Mouse (Mus musculus): ENCODE measurements around the gene Slc1a2. TPM values are rescaled to one million over a fixed set of nuclear protein-coding genes. Genes with fewer than 3 reads are reported as not detected.

Gene Slc1a2
- 9.6 and 11.0 TPM in 2 replicates for polyA plus RNA-seq (2015; fragmentation: Nextera tagmentation; extraction: Ambion mirVana)

GRCm38 (mm10) chr2:102658163-102658660, at the start of gene Slc1a2:
Gene Slc1a2 (plus strand): TSS chr2:102658659.
- peak within 1 kb of the TSS; percentile 84 for H3K9ac ChIP-seq (replicated peaks; ENCODE audit: low read depth, low read length)
- H3K4me3 ChIP-seq (replicated peaks; ENCODE audit: low read length): peak within 1 kb of the TSS; percentile 80
- ATAC-seq: peak; percentile 19
- peaks cover 46% of the 10 kb centered on the region for H3K4me1 ChIP-seq (replicated peaks; ENCODE audit: control insufficient read depth, insufficient read depth, low read length)
- H3K4me2 ChIP-seq (ENCODE audit: low read length): peak within 1 kb of the TSS; percentile 94
- H3K27ac ChIP-seq (ENCODE audit: low read length): peak within 1 kb of the TSS; percentile 82
- no peaks in the 10 kb centered on the region for H3K9me3 ChIP-seq (ENCODE audit: control insufficient read depth, low read length)
- WGBS: 1% methylated on average over 20 of the region's 20 CpGs
- 0 out of 2 replicates have a peak, but pooled peaks cover 4% of the 10 kb centered on the region for H3K27me3 ChIP-seq (replicated peaks; ENCODE audit: control insufficient read depth, insufficient read depth, low read length)
- H3K36me3 ChIP-seq (ENCODE audit: control insufficient read depth, insufficient read depth): no peaks in the 10 kb centered on the region

DNA sequence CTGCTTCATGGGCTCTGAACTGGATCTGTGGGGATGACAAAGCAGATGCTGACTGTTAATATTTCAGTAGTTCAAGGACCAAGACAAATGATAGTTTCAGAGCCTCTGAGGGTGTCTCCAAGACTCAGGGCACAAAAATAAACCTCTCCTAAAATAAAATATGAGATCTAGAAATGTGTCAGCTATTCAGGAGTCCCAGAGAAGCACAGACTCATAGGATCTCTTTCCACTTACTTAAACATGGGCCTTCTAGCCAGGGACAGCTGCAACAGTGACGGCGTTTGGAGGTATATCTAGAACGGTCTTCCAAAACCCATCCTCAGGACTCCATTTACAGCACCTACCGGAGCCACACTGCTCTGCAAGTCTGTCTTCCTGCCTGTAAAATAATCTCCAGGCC, 48.0 kb upstream of the Slc1a2 start:
- H3K4me3 ChIP-seq (replicated peaks; ENCODE audit: low read length): no peak overlapping the region
- no peak for ATAC-seq
- no peak overlapping the region for H3K27ac ChIP-seq (ENCODE audit: low read length)
- H3K36me3 ChIP-seq (ENCODE audit: control insufficient read depth, insufficient read depth): no peaks in the 10 kb centered on the region
- no peaks in the 10 kb centered on the region for H3K9me3 ChIP-seq (ENCODE audit: control insufficient read depth, low read length)
- H3K4me2 ChIP-seq (ENCODE audit: low read length): no peak overlapping the region
- H3K9ac ChIP-seq (replicated peaks; ENCODE audit: low read depth, low read length): no peak overlapping the region
- no peaks in the 10 kb centered on the region for H3K27me3 ChIP-seq (replicated peaks; ENCODE audit: control insufficient read depth, insufficient read depth, low read length)
- WGBS: 96% methylated on average over 4 of the region's 4 CpGs
- no peaks in the 10 kb centered on the region for H3K4me1 ChIP-seq (replicated peaks; ENCODE audit: control insufficient read depth, insufficient read depth, low read length)

DNA sequence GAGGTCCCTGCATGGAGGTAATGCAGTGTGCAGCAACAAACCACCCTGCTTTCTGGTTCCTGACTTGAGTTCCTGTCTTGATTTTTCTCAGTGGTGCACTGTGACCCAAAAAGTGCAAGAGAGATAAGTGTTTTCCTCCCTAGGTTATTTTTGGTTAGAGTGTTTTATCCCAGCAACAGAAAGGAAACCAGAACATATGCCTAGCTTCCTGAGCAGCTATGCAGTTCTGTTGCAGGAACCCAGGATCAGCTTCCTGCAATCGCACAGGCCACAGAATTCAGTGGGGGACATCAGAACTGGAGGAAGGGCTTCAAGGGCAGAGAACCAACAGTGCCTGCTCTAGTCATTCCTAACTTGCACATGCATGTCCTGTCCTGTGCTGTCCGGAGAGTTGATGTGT, 41.8 kb upstream of the Slc1a2 start:
- no peak for ATAC-seq
- Histone ChIP-seq H3K27me3 (replicated peaks; ENCODE audit: control insufficient read depth, insufficient read depth, low read length) (no peaks in the 10 kb centered on the region), H3K4me2 (ENCODE audit: low read length) (no peak overlapping the region), H3K27ac (ENCODE audit: low read length) (no peak overlapping the region), H3K4me3 (replicated peaks; ENCODE audit: low read length) (no peak overlapping the region), H3K9ac (replicated peaks; ENCODE audit: low read depth, low read length) (no peak overlapping the region), H3K4me1 (replicated peaks; ENCODE audit: control insufficient read depth, insufficient read depth, low read length) (no peaks in the 10 kb centered on the region), H3K9me3 (ENCODE audit: control insufficient read depth, low read length) (no peaks in the 10 kb centered on the region), H3K36me3 (ENCODE audit: control insufficient read depth, insufficient read depth) (no peaks in the 10 kb centered on the region)
- 79% methylated on average over 2 of the region's 2 CpGs for WGBS

- H3K27ac ChIP-seq (ENCODE audit: low read length): no peak overlapping the region
Measured at GRCm38 (mm10) chr2:102620744-102621429, 37.6 kb upstream of the Slc1a2 start.

GRCm38 (mm10) chr2:102622176-102622575, 36.3 kb upstream of the Slc1a2 start:
- Histone ChIP-seq H3K36me3 (ENCODE audit: control insufficient read depth, insufficient read depth) (no peaks in the 10 kb centered on the region), H3K27me3 (replicated peaks; ENCODE audit: control insufficient read depth, insufficient read depth, low read length) (no peaks in the 10 kb centered on the region), H3K4me2 (ENCODE audit: low read length) (no peak overlapping the region), H3K4me1 (replicated peaks; ENCODE audit: control insufficient read depth, insufficient read depth, low read length) (no peaks in the 10 kb centered on the region), H3K9ac (replicated peaks; ENCODE audit: low read depth, low read length) (no peak overlapping the region), H3K4me3 (replicated peaks; ENCODE audit: low read length) (no peak overlapping the region), H3K27ac (ENCODE audit: low read length) (no peak overlapping the region), H3K9me3 (ENCODE audit: control insufficient read depth, low read length) (no peaks in the 10 kb centered on the region)
- ATAC-seq: no peak
- WGBS: 86% methylated on average over 5 of the region's 5 CpGs

More at GRCm38 (mm10) chr2:102620744-102621429, 37.6 kb upstream of the Slc1a2 start:
- ATAC-seq: peak; percentile 82
- H3K9ac ChIP-seq (replicated peaks; ENCODE audit: low read depth, low read length): no peak overlapping the region
- H3K36me3 ChIP-seq (ENCODE audit: control insufficient read depth, insufficient read depth): no peaks in the 10 kb centered on the region
- H3K4me2 ChIP-seq (ENCODE audit: low read length): no peak overlapping the region
- no peaks in the 10 kb centered on the region for H3K4me1 ChIP-seq (replicated peaks; ENCODE audit: control insufficient read depth, insufficient read depth, low read length)
- no peak overlapping the region for H3K4me3 ChIP-seq (replicated peaks; ENCODE audit: low read length)
- WGBS: 26% methylated on average over 12 of the region's 12 CpGs
- H3K27me3 ChIP-seq (replicated peaks; ENCODE audit: control insufficient read depth, insufficient read depth, low read length): no peaks in the 10 kb centered on the region
- H3K9me3 ChIP-seq (ENCODE audit: control insufficient read depth, low read length): no peaks in the 10 kb centered on the region

DNA sequence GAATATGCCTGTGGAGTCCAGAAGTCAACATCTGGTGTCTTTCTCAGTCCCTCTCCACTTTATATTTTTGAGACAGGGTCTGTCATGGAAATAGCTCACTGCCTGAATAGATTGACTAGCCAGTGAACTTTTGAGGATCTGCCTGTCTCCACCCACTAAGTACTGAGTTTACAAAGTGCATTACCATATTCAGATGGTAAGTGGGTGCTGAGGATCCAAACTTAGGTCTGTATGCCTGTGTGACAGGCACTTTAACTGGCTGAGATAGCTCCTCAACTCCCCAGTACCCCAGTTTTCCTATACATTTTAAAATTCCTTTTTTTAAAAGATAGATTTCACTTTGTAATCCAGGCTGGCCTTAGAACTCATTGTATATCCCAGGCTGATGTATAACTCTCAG, 35.5 kb upstream of the Slc1a2 start:
- no peaks in the 10 kb centered on the region for H3K9me3 ChIP-seq (ENCODE audit: control insufficient read depth, low read length)
- ATAC-seq: no peak
- H3K4me3 ChIP-seq (replicated peaks; ENCODE audit: low read length): no peak overlapping the region
- no peak overlapping the region for H3K4me2 ChIP-seq (ENCODE audit: low read length)
- no peaks in the 10 kb centered on the region for H3K4me1 ChIP-seq (replicated peaks; ENCODE audit: control insufficient read depth, insufficient read depth, low read length)
- no peak overlapping the region for H3K27ac ChIP-seq (ENCODE audit: low read length)
- no peaks in the 10 kb centered on the region for H3K27me3 ChIP-seq (replicated peaks; ENCODE audit: control insufficient read depth, insufficient read depth, low read length)
- no peak overlapping the region for H3K9ac ChIP-seq (replicated peaks; ENCODE audit: low read depth, low read length)
- no peaks in the 10 kb centered on the region for H3K36me3 ChIP-seq (ENCODE audit: control insufficient read depth, insufficient read depth)

GRCm38 (mm10) chr2:102624538-102624937, 33.9 kb upstream of the Slc1a2 start:
- no peaks in the 10 kb centered on the region for H3K4me1 ChIP-seq (replicated peaks; ENCODE audit: control insufficient read depth, insufficient read depth, low read length)
- WGBS: 54% methylated on average over 1 of the region's 1 CpGs
- H3K9me3 ChIP-seq (ENCODE audit: control insufficient read depth, low read length): no peaks in the 10 kb centered on the region
- ATAC-seq: no peak
- no peak overlapping the region for H3K4me2 ChIP-seq (ENCODE audit: low read length)
- H3K27me3 ChIP-seq (replicated peaks; ENCODE audit: control insufficient read depth, insufficient read depth, low read length): no peaks in the 10 kb centered on the region
- H3K9ac ChIP-seq (replicated peaks; ENCODE audit: low read depth, low read length): no peak overlapping the region
- H3K27ac ChIP-seq (ENCODE audit: low read length): no peak overlapping the region
- H3K4me3 ChIP-seq (replicated peaks; ENCODE audit: low read length): no peak overlapping the region
- H3K36me3 ChIP-seq (ENCODE audit: control insufficient read depth, insufficient read depth): no peaks in the 10 kb centered on the region

- Histone ChIP-seq H3K9ac (replicated peaks; ENCODE audit: low read depth, low read length) (no peak overlapping the region), H3K4me1 (replicated peaks; ENCODE audit: control insufficient read depth, insufficient read depth, low read length) (0 out of 2 replicates have a peak, but pooled peaks cover 4% of the 10 kb centered on the region), H3K27me3 (replicated peaks; ENCODE audit: control insufficient read depth, insufficient read depth, low read length) (no peaks in the 10 kb centered on the region), H3K9me3 (ENCODE audit: control insufficient read depth, low read length) (no peaks in the 10 kb centered on the region), H3K4me3 (replicated peaks; ENCODE audit: low read length) (no peak overlapping the region), H3K36me3 (ENCODE audit: control insufficient read depth, insufficient read depth) (no peaks in the 10 kb centered on the region), H3K27ac (ENCODE audit: low read length) (no peak overlapping the region), H3K4me2 (ENCODE audit: low read length) (no peak overlapping the region)
- 97% methylated on average over 4 of the region's 4 CpGs for WGBS
- ATAC-seq: no peak
Measured at GRCm38 (mm10) chr2:102632361-102632760, 26.1 kb upstream of the Slc1a2 start.

GRCm38 (mm10) chr2:102634010-102634409, 24.4 kb upstream of the Slc1a2 start:
- H3K4me1 ChIP-seq (replicated peaks; ENCODE audit: control insufficient read depth, insufficient read depth, low read length): peaks cover 10% of the 10 kb centered on the region; the same call in 1 of the 2 replicates
- H3K27me3 ChIP-seq (replicated peaks; ENCODE audit: control insufficient read depth, insufficient read depth, low read length): no peaks in the 10 kb centered on the region
- H3K9ac ChIP-seq (replicated peaks; ENCODE audit: low read depth, low read length): no peak overlapping the region
- H3K9me3 ChIP-seq (ENCODE audit: control insufficient read depth, low read length): no peaks in the 10 kb centered on the region
- ATAC-seq: no peak
- 62% methylated on average over 1 of the region's 1 CpGs for WGBS
- H3K27ac ChIP-seq (ENCODE audit: low read length): no peak overlapping the region
- no peak overlapping the region for H3K4me2 ChIP-seq (ENCODE audit: low read length)
- no peaks in the 10 kb centered on the region for H3K36me3 ChIP-seq (ENCODE audit: control insufficient read depth, insufficient read depth)
- H3K4me3 ChIP-seq (replicated peaks; ENCODE audit: low read length): no peak overlapping the region

All from forebrain, embryonic 16.5 days (tissue).